Mouse (Mus musculus): ENCODE data around the gene Ctf1. TPM values are rescaled to one million over a fixed set of nuclear protein-coding genes. Genes with fewer than 3 reads are reported as not detected.

Gene Ctf1
- polyA plus RNA-seq, 1 experiment from 2014 or later = 5.5 TPM

DNA sequence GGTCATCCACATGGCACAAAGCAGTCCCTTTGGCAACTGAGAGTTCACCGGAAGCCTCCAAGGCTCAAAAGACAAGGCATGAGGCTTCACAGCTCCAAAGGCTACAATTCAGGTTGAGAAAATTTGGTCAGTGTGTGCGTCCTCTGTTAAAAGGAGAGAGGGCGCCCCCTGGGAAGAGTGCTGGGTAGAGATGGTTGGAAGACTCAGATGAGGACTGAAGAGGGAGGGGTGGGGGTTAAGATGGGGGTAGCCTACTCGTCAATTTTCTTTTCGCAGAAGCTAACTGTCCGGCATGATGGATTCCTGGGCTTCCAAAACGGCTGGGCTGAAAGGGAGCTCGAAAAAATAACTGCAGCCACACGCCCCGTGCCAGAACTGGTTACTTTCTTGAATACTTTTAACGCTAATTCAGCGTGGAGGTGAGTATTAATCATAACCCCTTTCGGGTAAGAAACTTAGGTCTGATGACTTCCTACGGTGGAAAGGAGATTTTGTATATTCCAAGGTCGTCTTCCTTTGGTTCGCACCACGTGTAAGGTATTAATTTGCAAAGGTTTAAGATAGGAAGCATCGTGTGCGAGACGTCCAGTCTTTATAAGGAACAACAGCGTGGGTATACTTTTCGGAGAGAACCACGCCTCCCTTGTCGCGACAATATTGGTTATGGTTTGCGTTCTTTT, 32.0 kb downstream of the Ctf1 start, which contains the start of gene Fbxl19:
Fbxl19 (plus strand) TSS at position 178 of the 680 bp plus-strand sequence.
- Histone ChIP-seq H3K27me3 (replicated peaks; ENCODE audit: control insufficient read depth, insufficient read depth, low read length) (no peaks in the 10 kb centered on the region), H3K36me3 (ENCODE audit: control insufficient read depth, insufficient read depth, low read length) (no peaks in the 10 kb centered on the region; the same call in 1 of the 2 replicates), H3K4me2 (peak within 1 kb of the TSS; percentile 98), H3K9ac (ENCODE audit: low read depth, low read length) (peak within 1 kb of the TSS; percentile 83), H3K4me3 (ENCODE audit: low read depth, low read length) (peak within 1 kb of the TSS; percentile 76), H3K9me3 (ENCODE audit: control insufficient read depth, low read length) (no peaks in the 10 kb centered on the region), H3K4me1 (replicated peaks; ENCODE audit: control insufficient read depth, insufficient read depth, low read length) (peaks cover 7% of the 10 kb centered on the region), H3K27ac (ENCODE audit: low read depth, low read length) (peak within 1 kb of the TSS; percentile 86)
- WGBS = under 1% methylated on average over 26 of the region's 26 CpGs
- ATAC-seq (replicated peaks; ENCODE audit: low FRiP score) (no peak), DNase-seq (ENCODE audit: low spot score) (peak; percentile 76)

DNA sequence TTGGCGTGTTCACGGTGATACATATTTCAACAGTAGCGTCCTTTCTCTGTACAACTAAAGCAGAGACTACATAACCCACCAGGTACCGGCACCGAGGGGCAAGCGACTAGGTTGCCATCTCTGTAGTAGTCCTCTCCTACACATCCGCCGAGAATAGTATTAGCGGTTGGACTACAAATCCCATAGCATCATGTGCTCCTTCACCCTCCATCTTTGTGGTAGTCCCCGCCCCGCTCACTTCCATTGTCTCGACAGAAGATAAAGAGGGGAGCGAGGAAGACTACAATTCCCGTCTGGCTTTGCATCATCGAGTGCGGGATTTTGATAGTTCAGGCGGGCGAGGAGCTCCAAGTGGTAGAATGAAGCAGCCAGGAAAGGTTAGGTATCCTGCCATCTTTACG, 32.7 kb downstream of the Ctf1 start:
- H3K9me3 ChIP-seq (ENCODE audit: control insufficient read depth, low read length) = no peaks in the 10 kb centered on the region
- H3K4me1 ChIP-seq (replicated peaks; ENCODE audit: control insufficient read depth, insufficient read depth, low read length) = peaks cover 7% of the 10 kb centered on the region
- ATAC-seq (replicated peaks; ENCODE audit: low FRiP score) = peak; percentile 86
- DNase-seq (ENCODE audit: low spot score) = peak; percentile 85
- peak overlapping the region; percentile 76 for H3K4me3 ChIP-seq (ENCODE audit: low read depth, low read length)
- H3K27ac ChIP-seq (ENCODE audit: low read depth, low read length) = peak overlapping the region; percentile 86
- WGBS = under 1% methylated on average over 19 of the region's 19 CpGs
- H3K27me3 ChIP-seq (replicated peaks; ENCODE audit: control insufficient read depth, insufficient read depth, low read length) = no peaks in the 10 kb centered on the region
- peaks cover 3% of the 10 kb centered on the region; the same call in 1 of the 2 replicates for H3K36me3 ChIP-seq (ENCODE audit: control insufficient read depth, insufficient read depth, low read length)
- H3K9ac ChIP-seq (ENCODE audit: low read depth, low read length) = peak overlapping the region; percentile 83
- peak overlapping the region; percentile 98 for H3K4me2 ChIP-seq

DNA sequence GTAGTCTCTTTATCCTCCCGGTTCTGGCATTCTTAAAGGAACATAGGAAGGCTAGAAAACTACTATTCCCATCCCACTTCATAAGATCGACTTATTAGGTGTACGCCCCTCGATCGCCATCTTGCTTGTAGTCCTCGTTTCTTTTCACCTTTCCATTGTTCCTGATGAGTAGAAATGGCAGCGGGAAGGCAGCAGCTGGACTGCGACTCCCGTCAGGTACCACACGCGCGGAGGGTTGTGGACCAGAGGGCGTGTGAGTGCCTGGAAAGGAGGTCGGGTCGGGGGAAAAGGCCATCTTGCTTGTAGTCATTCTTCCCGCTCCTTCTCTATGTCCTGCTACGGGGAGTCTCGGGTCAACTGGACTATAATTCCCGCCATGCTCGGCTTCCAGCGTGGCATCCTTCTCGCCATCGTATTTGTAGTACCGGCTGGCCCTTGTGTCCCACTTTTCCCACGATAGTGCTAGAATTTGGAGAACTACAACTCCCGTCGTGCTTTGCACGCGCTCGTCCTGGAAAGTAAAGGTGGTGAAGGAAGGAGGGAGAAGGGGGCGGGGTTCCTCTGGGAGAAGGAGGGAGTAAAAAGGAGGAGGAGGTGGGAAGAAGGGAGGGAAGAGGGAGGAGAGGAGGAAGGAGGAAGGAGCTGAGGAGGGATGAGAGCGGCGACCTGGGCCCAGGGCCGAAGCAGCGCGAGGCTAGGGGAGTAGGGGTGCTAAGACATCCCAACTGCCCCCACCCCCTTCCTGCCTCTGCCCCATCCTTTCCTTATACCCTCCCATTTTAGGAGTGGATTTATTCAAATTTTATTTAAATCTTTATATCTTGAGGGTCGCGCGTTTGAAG, 33.3 kb downstream of the Ctf1 start:
- Histone ChIP-seq H3K4me1 (replicated peaks; ENCODE audit: control insufficient read depth, insufficient read depth, low read length) (peaks cover 7% of the 10 kb centered on the region), H3K9me3 (ENCODE audit: control insufficient read depth, low read length) (no peaks in the 10 kb centered on the region), H3K9ac (ENCODE audit: low read depth, low read length) (peak overlapping the region; percentile 83), H3K4me3 (ENCODE audit: low read depth, low read length) (peak overlapping the region; percentile 76), H3K27ac (ENCODE audit: low read depth, low read length) (peak overlapping the region; percentile 86), H3K4me2 (peak overlapping the region; percentile 98), H3K27me3 (replicated peaks; ENCODE audit: control insufficient read depth, insufficient read depth, low read length) (no peaks in the 10 kb centered on the region), H3K36me3 (ENCODE audit: control insufficient read depth, insufficient read depth, low read length) (peaks cover 5% of the 10 kb centered on the region)
- ATAC-seq (replicated peaks; ENCODE audit: low FRiP score) (peak; percentile 69), DNase-seq (ENCODE audit: low spot score) (peak; percentile 91)
- under 1% methylated on average over 39 of the region's 39 CpGs for WGBS

- peak overlapping the region; percentile 83 for H3K9ac ChIP-seq (ENCODE audit: low read depth, low read length)
- ATAC-seq (replicated peaks; ENCODE audit: low FRiP score) = peak; percentile 16
- peaks cover 10% of the 10 kb centered on the region for H3K36me3 ChIP-seq (ENCODE audit: control insufficient read depth, insufficient read depth, low read length)
- no peaks in the 10 kb centered on the region for H3K27me3 ChIP-seq (replicated peaks; ENCODE audit: control insufficient read depth, insufficient read depth, low read length)
- peak overlapping the region; percentile 76 for H3K4me3 ChIP-seq (ENCODE audit: low read depth, low read length)
- DNase-seq (ENCODE audit: low spot score) = peak; percentile 71
- H3K27ac ChIP-seq (ENCODE audit: low read depth, low read length) = peak overlapping the region; percentile 86
- no peaks in the 10 kb centered on the region for H3K9me3 ChIP-seq (ENCODE audit: control insufficient read depth, low read length)
- peaks cover 7% of the 10 kb centered on the region for H3K4me1 ChIP-seq (replicated peaks; ENCODE audit: control insufficient read depth, insufficient read depth, low read length)
- under 1% methylated on average over 60 of the region's 62 CpGs for WGBS
- H3K4me2 ChIP-seq = peak overlapping the region; percentile 98
Measured at GRCm38 (mm10) chr7:127746494-127747491, 34.3 kb downstream of the Ctf1 start.

- peaks cover 7% of the 10 kb centered on the region for H3K4me1 ChIP-seq (replicated peaks; ENCODE audit: control insufficient read depth, insufficient read depth, low read length)
- H3K9me3 ChIP-seq (ENCODE audit: control insufficient read depth, low read length) = no peaks in the 10 kb centered on the region
- peak overlapping the region; percentile 98 for H3K4me2 ChIP-seq
- no peak for ATAC-seq (replicated peaks; ENCODE audit: low FRiP score)
- H3K27me3 ChIP-seq (replicated peaks; ENCODE audit: control insufficient read depth, insufficient read depth, low read length) = no peaks in the 10 kb centered on the region
- WGBS = 61% methylated on average over 6 of the region's 6 CpGs
- H3K9ac ChIP-seq (ENCODE audit: low read depth, low read length) = no peak overlapping the region; the same call in 1 of the 2 replicates
- no peak for DNase-seq (ENCODE audit: low spot score)
- peaks cover 17% of the 10 kb centered on the region for H3K36me3 ChIP-seq (ENCODE audit: control insufficient read depth, insufficient read depth, low read length)
- 0 out of 2 replicates have a peak overlapping the region, but pooled peaks have one; percentile 86 for H3K27ac ChIP-seq (ENCODE audit: low read depth, low read length)
- H3K4me3 ChIP-seq (ENCODE audit: low read depth, low read length) = peak overlapping the region; percentile 76
Measured at GRCm38 (mm10) chr7:127747559-127748234, 35.2 kb downstream of the Ctf1 start.

- no peak overlapping the region for H3K9ac ChIP-seq (ENCODE audit: low read depth, low read length)
- H3K4me2 ChIP-seq = peak overlapping the region; percentile 98; the same call in 1 of the 2 replicates
- no peak for ATAC-seq (replicated peaks; ENCODE audit: low FRiP score)
- 91% methylated on average over 28 of the region's 28 CpGs for WGBS
- H3K4me3 ChIP-seq (ENCODE audit: low read depth, low read length) = peak overlapping the region; percentile 76; the same call in 1 of the 2 replicates
- peaks cover 7% of the 10 kb centered on the region for H3K4me1 ChIP-seq (replicated peaks; ENCODE audit: control insufficient read depth, insufficient read depth, low read length)
- no peak overlapping the region for H3K27ac ChIP-seq (ENCODE audit: low read depth, low read length)
- H3K36me3 ChIP-seq (ENCODE audit: control insufficient read depth, insufficient read depth, low read length) = peaks cover 17% of the 10 kb centered on the region
- H3K27me3 ChIP-seq (replicated peaks; ENCODE audit: control insufficient read depth, insufficient read depth, low read length) = no peaks in the 10 kb centered on the region
- no peak for DNase-seq (ENCODE audit: low spot score)
- H3K9me3 ChIP-seq (ENCODE audit: control insufficient read depth, low read length) = no peaks in the 10 kb centered on the region
Measured at GRCm38 (mm10) chr7:127748235-127748560, 35.7 kb downstream of the Ctf1 start.

GRCm38 (mm10) chr7:127750131-127751127, 37.9 kb downstream of the Ctf1 start:
- no peak overlapping the region for H3K4me3 ChIP-seq (ENCODE audit: low read depth, low read length)
- no peaks in the 10 kb centered on the region for H3K27me3 ChIP-seq (replicated peaks; ENCODE audit: control insufficient read depth, insufficient read depth, low read length)
- ATAC-seq (replicated peaks; ENCODE audit: low FRiP score) (no peak), DNase-seq (ENCODE audit: low spot score) (no peak)
- H3K4me2 ChIP-seq = no peak overlapping the region
- 87% methylated on average over 19 of the region's 19 CpGs for WGBS
- H3K27ac ChIP-seq (ENCODE audit: low read depth, low read length) = no peak overlapping the region
- peaks cover 23% of the 10 kb centered on the region for H3K36me3 ChIP-seq (ENCODE audit: control insufficient read depth, insufficient read depth, low read length)
- H3K4me1 ChIP-seq (replicated peaks; ENCODE audit: control insufficient read depth, insufficient read depth, low read length) = peaks cover 3% of the 10 kb centered on the region; the same call in 1 of the 2 replicates
- H3K9ac ChIP-seq (ENCODE audit: low read depth, low read length) = no peak overlapping the region
- no peaks in the 10 kb centered on the region for H3K9me3 ChIP-seq (ENCODE audit: control insufficient read depth, low read length)
